Mouse (Mus musculus): ENCODE data around the gene Cc2d2a. TPM values are rescaled to one million over a fixed set of nuclear protein-coding genes. Genes with fewer than 3 reads are reported as not detected.
A peak's percentile ranks its signal among the peaks of the same experiment; 100 is the strongest.

The Cc2d2a gene
- polyA plus RNA-seq, 1 experiment from 2014 or later = 14.6 TPM

DNA sequence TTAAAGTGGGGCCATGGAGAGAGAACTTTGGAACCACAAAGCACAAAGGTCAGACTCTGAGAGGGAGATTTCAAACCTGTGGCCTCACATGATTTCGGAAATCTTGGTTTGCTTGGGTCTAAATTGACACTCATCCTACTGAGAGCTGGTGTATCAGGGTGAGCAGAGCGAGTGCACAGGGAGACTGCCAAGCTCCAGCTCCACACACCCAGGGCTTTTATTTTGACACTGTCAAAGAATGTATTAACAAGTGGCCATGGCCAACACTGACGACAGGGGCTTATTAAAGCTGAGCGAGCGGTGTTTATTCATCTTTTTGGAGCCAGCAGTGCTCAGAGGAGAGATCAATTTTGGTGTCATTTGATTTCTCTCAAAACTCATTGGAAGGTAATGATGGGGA, 3.0 kb downstream of the Cc2d2a start:
- Histone ChIP-seq H3K27ac (ENCODE audit: low read length) (no peak overlapping the region), H3K4me2 (replicated peaks; ENCODE audit: low read depth, low read length) (peak overlapping the region; percentile 45), H3K9ac (replicated peaks; ENCODE audit: low read length) (no peak overlapping the region), H3K4me3 (ENCODE audit: low read length) (peak overlapping the region; percentile 26), H3K27me3 (ENCODE audit: insufficient read depth, low read length) (no peaks in the 10 kb centered on the region), H3K9me3 (ENCODE audit: low read length) (no peaks in the 10 kb centered on the region), H3K4me1 (ENCODE audit: insufficient read depth, low read length) (peaks cover 30% of the 10 kb centered on the region), H3K36me3 (ENCODE audit: insufficient read depth, low read length) (no peaks in the 10 kb centered on the region)
- no peak for ATAC-seq (ENCODE audit: low FRiP score, low TSS enrichment)
- 29% methylated on average over 5 of the region's 5 CpGs for WGBS

DNA sequence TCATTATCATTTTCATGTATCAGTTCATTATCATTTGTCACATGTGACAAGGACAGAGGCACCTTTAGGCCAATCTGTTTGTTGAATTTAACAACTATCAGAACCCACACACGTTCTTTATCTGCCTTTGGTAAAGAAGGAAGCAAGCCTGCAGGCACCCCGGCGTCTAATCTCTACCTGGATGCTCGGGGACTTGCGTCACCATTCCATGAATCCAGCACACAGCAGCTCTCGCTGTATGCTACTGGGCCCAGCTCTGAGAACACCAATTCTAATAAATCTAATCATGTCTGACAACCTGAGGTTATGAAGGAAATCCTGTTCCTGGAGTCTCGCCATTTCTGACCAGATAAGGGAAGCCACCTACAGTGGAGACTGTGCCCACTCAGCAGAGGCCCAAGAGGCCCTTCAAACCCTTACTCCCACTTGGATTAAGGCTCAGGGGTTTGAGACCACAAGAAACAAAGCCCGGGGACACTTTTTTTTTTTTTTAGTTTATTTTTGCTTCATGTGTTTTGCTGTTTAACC, 7.0 kb downstream of the Cc2d2a start:
- H3K27me3 ChIP-seq (ENCODE audit: insufficient read depth, low read length) = no peaks in the 10 kb centered on the region
- no peak overlapping the region for H3K9ac ChIP-seq (replicated peaks; ENCODE audit: low read length)
- no peaks in the 10 kb centered on the region for H3K9me3 ChIP-seq (ENCODE audit: low read length)
- H3K27ac ChIP-seq (ENCODE audit: low read length) = no peak overlapping the region
- no peak overlapping the region for H3K4me2 ChIP-seq (replicated peaks; ENCODE audit: low read depth, low read length)
- no peaks in the 10 kb centered on the region for H3K36me3 ChIP-seq (ENCODE audit: insufficient read depth, low read length)
- H3K4me3 ChIP-seq (ENCODE audit: low read length) = no peak overlapping the region
- ATAC-seq (ENCODE audit: low FRiP score, low TSS enrichment) = no peak
- 65% methylated on average over 8 of the region's 8 CpGs for WGBS
- H3K4me1 ChIP-seq (ENCODE audit: insufficient read depth, low read length) = peaks cover 18% of the 10 kb centered on the region

DNA sequence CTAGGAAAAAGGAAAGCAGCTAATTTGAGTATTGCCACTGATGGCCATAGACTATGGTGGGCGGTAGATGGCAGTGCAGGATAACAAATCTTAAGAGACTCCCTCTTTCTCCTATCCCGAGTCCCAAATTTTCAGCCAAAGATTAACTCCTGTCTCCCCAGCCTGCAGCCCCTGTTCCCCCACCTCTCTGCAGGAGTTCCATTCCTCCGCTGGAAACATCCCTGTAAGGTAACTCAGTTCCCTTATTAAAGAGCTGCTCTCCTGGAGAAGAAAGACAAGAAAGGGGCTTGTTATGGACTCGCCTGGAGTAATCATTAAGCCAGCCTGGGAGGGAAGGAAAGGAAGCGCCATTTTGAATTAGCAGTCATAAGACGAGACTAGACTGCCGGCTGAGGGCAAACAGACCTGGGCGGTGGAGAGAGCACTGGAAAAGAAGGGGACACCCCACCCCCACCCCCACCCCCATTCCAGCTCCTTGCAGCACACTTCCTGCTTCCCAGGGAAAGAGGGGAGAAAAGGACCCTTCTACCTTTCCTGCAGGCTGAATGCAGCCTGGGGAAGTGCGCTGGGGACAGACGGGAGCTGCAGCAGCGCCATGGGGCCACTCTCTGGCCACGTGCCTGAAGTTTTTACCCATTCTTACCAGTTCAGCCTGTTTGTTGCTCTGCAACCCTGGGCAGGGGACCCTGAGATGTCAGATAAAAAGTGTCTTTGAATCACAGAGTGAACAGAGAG, 10.2 kb downstream of the Cc2d2a start:
- H3K36me3 ChIP-seq (ENCODE audit: insufficient read depth, low read length) = peaks cover 13% of the 10 kb centered on the region; the same call in 1 of the 2 replicates
- H3K9ac ChIP-seq (replicated peaks; ENCODE audit: low read length) = peak overlapping the region; percentile 81
- peak; percentile 94 for ATAC-seq (ENCODE audit: low FRiP score, low TSS enrichment)
- 0% methylated on average over 12 of the region's 12 CpGs for WGBS
- H3K4me1 ChIP-seq (ENCODE audit: insufficient read depth, low read length) = peaks cover 7% of the 10 kb centered on the region
- H3K4me2 ChIP-seq (replicated peaks; ENCODE audit: low read depth, low read length) = peak overlapping the region; percentile 64
- peak overlapping the region; percentile 85 for H3K27ac ChIP-seq (ENCODE audit: low read length)
- H3K9me3 ChIP-seq (ENCODE audit: low read length) = no peaks in the 10 kb centered on the region
- H3K27me3 ChIP-seq (ENCODE audit: insufficient read depth, low read length) = no peaks in the 10 kb centered on the region
- H3K4me3 ChIP-seq (ENCODE audit: low read length) = peak overlapping the region; percentile 51

DNA sequence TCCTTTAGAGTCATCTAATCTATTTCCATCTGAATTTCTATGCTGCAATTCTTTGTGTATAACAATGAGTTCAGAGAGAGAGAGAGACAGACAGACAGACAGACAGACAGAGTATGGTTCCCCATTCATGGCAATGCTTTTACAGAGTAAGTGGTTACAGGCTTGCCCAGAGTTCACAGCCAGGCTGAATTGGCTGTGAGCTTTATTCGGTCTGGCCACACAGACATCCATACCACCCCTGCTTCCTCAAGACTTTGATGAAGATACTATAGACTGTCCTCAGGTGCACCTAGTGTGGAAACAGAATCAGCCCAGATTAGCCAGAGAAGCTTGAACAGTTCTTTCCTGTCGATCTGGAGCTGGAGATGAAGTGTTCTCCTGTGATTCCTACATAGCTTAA, 10.9 kb downstream of the Cc2d2a start:
- Histone ChIP-seq H3K9me3 (ENCODE audit: low read length) (no peaks in the 10 kb centered on the region), H3K4me1 (ENCODE audit: insufficient read depth, low read length) (peaks cover 7% of the 10 kb centered on the region), H3K36me3 (ENCODE audit: insufficient read depth, low read length) (peaks cover 13% of the 10 kb centered on the region; the same call in 1 of the 2 replicates), H3K27me3 (ENCODE audit: insufficient read depth, low read length) (no peaks in the 10 kb centered on the region), H3K9ac (replicated peaks; ENCODE audit: low read length) (peak overlapping the region; percentile 81), H3K27ac (ENCODE audit: low read length) (peak overlapping the region; percentile 85), H3K4me3 (ENCODE audit: low read length) (peak overlapping the region; percentile 51), H3K4me2 (replicated peaks; ENCODE audit: low read depth, low read length) (peak overlapping the region; percentile 64)
- 69% methylated on average over 2 of the region's 2 CpGs for WGBS
- no peak for ATAC-seq (ENCODE audit: low FRiP score, low TSS enrichment)

DNA sequence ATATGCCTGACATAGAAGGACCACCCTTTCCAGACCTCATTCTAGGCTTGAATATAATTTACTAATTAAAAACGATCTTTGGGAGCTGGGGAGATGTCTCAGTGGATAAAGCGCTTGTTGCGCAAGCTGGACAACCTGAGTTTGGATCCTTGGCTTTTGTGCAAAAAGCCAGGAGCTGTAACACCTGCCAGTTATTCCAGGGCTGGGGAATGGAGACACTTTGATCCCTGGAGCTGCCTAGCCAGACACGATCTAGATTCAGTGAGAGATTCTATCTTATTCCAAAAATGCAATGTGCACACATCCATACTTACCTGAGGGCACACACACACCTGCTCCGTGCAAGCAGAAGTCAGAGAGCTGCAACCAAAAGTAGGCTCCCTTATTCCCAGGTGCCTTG, 23.3 kb downstream of the Cc2d2a start:
- no peak overlapping the region for H3K4me3 ChIP-seq (ENCODE audit: low read length)
- H3K4me2 ChIP-seq (replicated peaks; ENCODE audit: low read depth, low read length) = no peak overlapping the region
- H3K36me3 ChIP-seq (ENCODE audit: insufficient read depth, low read length) = peaks cover 78% of the 10 kb centered on the region
- no peak for ATAC-seq (ENCODE audit: low FRiP score, low TSS enrichment)
- H3K27ac ChIP-seq (ENCODE audit: low read length) = no peak overlapping the region
- H3K4me1 ChIP-seq (ENCODE audit: insufficient read depth, low read length) = no peaks in the 10 kb centered on the region
- 87% methylated on average over 5 of the region's 5 CpGs for WGBS
- H3K27me3 ChIP-seq (ENCODE audit: insufficient read depth, low read length) = no peaks in the 10 kb centered on the region
- H3K9me3 ChIP-seq (ENCODE audit: low read length) = no peaks in the 10 kb centered on the region
- H3K9ac ChIP-seq (replicated peaks; ENCODE audit: low read length) = no peak overlapping the region

DNA sequence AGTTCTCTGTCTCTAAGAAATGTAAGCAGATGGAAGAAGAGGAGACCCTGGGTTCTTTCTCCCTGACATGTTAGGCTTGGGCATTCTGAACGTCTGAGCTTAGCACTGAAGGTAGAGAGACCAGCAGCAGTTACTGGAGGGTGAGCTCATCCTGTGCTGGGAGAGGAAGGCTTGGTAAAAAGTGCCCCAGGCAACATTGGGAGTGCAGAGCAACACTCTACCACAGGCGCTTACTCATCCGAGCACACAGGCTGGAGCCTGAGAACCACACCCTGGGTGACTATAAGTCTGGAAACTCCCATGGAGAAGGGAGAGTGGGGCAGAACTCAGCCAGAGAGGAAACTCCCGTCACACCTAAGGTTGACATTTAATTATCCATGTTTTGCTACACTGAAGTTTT, 30.3 kb downstream of the Cc2d2a start:
- ATAC-seq (ENCODE audit: low FRiP score, low TSS enrichment) = no peak

DNA sequence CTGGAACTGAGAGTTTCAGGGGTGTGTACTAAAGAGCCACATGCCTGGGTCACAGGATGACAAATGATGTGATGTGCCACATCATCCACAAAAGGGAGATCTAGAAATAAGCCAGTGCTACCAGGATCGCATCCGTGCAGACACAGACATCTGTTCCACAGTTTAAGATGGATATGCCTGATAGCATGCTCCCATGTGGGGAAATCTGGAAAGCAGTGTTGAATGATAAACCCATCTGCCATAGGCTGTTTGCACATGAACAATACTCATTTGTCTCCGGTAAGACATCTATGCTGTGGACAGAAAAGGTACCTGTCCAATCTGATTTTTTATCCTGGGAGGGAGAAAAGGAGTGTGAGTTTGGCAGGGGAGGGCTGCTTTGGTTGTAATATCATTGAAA, 35.0 kb downstream of the Cc2d2a start:
- no peak overlapping the region for H3K9ac ChIP-seq (replicated peaks; ENCODE audit: low read length)
- H3K27me3 ChIP-seq (ENCODE audit: insufficient read depth, low read length) = no peaks in the 10 kb centered on the region
- ATAC-seq (ENCODE audit: low FRiP score, low TSS enrichment) = no peak
- 91% methylated on average over 3 of the region's 3 CpGs for WGBS
- H3K27ac ChIP-seq (ENCODE audit: low read length) = no peak overlapping the region
- no peaks in the 10 kb centered on the region for H3K9me3 ChIP-seq (ENCODE audit: low read length)
- no peak overlapping the region for H3K4me3 ChIP-seq (ENCODE audit: low read length)
- peaks cover 50% of the 10 kb centered on the region for H3K36me3 ChIP-seq (ENCODE audit: insufficient read depth, low read length)
- H3K4me1 ChIP-seq (ENCODE audit: insufficient read depth, low read length) = no peaks in the 10 kb centered on the region
- no peak overlapping the region for H3K4me2 ChIP-seq (replicated peaks; ENCODE audit: low read depth, low read length)

More for the DNA sequence above, 30.3 kb downstream of the Cc2d2a start:
- H3K27me3 ChIP-seq (ENCODE audit: insufficient read depth, low read length) = no peaks in the 10 kb centered on the region
- H3K9ac ChIP-seq (replicated peaks; ENCODE audit: low read length) = no peak overlapping the region
- H3K4me2 ChIP-seq (replicated peaks; ENCODE audit: low read depth, low read length) = no peak overlapping the region
- 70% methylated on average over 4 of the region's 4 CpGs for WGBS
- H3K27ac ChIP-seq (ENCODE audit: low read length) = no peak overlapping the region
- no peaks in the 10 kb centered on the region for H3K4me1 ChIP-seq (ENCODE audit: insufficient read depth, low read length)
- H3K36me3 ChIP-seq (ENCODE audit: insufficient read depth, low read length) = peaks cover 56% of the 10 kb centered on the region
- H3K9me3 ChIP-seq (ENCODE audit: low read length) = no peaks in the 10 kb centered on the region
- no peak overlapping the region for H3K4me3 ChIP-seq (ENCODE audit: low read length)

DNA sequence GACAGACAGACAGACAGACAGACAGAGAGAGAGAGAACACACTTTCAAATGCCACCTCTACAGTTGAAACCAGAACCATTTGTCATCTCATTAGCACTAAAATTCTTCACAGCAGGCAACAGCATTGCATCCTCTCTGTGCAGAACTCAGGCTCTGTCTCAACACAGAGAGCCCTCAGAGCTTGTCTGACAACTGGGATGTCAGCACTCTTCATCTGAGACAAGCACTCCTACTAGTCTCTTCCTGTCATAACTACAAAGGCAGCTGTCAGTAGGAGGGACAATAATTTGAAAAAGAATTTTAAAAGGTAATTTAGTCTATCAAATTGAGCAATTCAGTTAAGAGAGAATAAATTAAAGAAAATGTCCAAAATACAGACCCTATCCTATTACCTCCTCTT, 37.1 kb downstream of the Cc2d2a start:
- H3K36me3 ChIP-seq (ENCODE audit: insufficient read depth, low read length) = peaks cover 63% of the 10 kb centered on the region
- no peak for ATAC-seq (ENCODE audit: low FRiP score, low TSS enrichment)
- no peaks in the 10 kb centered on the region for H3K4me1 ChIP-seq (ENCODE audit: insufficient read depth, low read length)
- H3K9ac ChIP-seq (replicated peaks; ENCODE audit: low read length) = no peak overlapping the region
- H3K4me2 ChIP-seq (replicated peaks; ENCODE audit: low read depth, low read length) = no peak overlapping the region
- H3K27me3 ChIP-seq (ENCODE audit: insufficient read depth, low read length) = no peaks in the 10 kb centered on the region
- H3K9me3 ChIP-seq (ENCODE audit: low read length) = no peaks in the 10 kb centered on the region
- H3K27ac ChIP-seq (ENCODE audit: low read length) = no peak overlapping the region
- no peak overlapping the region for H3K4me3 ChIP-seq (ENCODE audit: low read length)

DNA sequence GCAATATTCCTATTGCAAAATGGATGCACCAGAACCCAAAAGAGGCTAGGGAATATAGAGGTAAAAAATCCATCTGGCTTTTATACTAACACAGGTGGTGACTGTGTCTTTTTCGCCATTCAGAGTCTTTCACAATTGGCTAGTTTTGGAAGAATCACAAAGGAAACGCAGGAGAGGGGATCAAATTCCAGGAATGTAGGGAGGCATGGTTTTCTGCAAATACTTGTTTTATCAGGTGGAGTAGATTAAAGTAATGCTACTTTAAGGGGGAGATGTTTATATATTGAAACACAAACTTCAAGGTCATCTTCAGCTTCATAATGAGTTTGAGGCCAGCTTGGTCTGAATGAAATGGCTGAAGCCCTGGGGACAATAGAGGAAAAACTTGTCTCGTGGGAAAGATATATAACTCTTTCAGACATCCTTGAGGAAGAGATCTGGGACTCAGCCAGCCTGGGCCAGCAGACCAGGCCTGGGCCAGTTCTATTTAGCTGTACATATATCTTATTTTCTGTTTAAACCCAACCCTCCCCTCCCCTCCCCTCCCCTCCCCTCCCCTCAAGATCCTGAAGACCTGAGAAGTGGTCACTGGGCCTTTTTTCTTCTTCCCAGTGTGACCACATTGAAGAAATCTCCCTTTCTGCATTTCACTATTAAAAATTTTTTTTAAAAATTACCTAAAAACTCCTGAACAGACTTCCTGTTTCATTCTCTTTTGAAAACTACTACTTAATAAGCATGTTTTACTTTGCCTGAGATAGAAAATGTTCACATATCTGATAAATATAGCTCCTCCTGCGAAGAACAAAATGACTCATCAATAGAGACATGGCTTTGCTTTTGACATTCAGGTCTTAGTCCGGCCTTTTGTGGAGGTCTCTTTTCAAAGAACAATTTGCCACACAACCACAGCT, 59.6 kb downstream of the Cc2d2a start:
- no peaks in the 10 kb centered on the region for H3K9me3 ChIP-seq (ENCODE audit: low read length)
- H3K27ac ChIP-seq (ENCODE audit: low read length) = no peak overlapping the region
- WGBS = 48% methylated on average over 5 of the region's 5 CpGs
- peaks cover 46% of the 10 kb centered on the region for H3K36me3 ChIP-seq (ENCODE audit: insufficient read depth, low read length)
- H3K4me3 ChIP-seq (ENCODE audit: low read length) = no peak overlapping the region
- H3K4me1 ChIP-seq (ENCODE audit: insufficient read depth, low read length) = no peaks in the 10 kb centered on the region
- H3K9ac ChIP-seq (replicated peaks; ENCODE audit: low read length) = no peak overlapping the region
- H3K27me3 ChIP-seq (ENCODE audit: insufficient read depth, low read length) = no peaks in the 10 kb centered on the region
- no peak overlapping the region for H3K4me2 ChIP-seq (replicated peaks; ENCODE audit: low read depth, low read length)
- peak; percentile 60; the same call in 1 of the 2 replicates for ATAC-seq (ENCODE audit: low FRiP score, low TSS enrichment)

DNA sequence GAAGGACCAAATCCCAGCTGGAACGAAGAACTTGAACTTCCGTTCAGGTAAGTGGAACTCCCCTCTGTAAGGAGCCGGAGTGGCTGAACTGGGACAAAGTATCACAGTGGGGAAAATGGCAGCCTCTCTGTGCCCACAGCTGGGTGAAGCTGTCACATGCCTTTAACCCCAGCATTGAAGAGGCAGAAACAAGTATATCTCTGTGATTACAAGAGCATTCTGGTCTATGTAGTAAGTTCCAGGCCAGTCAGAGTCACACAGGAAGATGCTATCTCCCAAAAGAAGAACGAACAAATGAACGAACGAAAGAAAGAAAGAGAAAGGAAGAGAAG, 60.3 kb downstream of the Cc2d2a start:
- H3K36me3 ChIP-seq (ENCODE audit: insufficient read depth, low read length) = peaks cover 43% of the 10 kb centered on the region
- H3K4me2 ChIP-seq (replicated peaks; ENCODE audit: low read depth, low read length) = no peak overlapping the region
- H3K4me3 ChIP-seq (ENCODE audit: low read length) = no peak overlapping the region
- H3K9me3 ChIP-seq (ENCODE audit: low read length) = no peaks in the 10 kb centered on the region
- no peak overlapping the region for H3K9ac ChIP-seq (replicated peaks; ENCODE audit: low read length)
- H3K27ac ChIP-seq (ENCODE audit: low read length) = no peak overlapping the region
- ATAC-seq (ENCODE audit: low FRiP score, low TSS enrichment) = no peak
- WGBS = 87% methylated on average over 6 of the region's 6 CpGs
- H3K4me1 ChIP-seq (ENCODE audit: insufficient read depth, low read length) = no peaks in the 10 kb centered on the region
- H3K27me3 ChIP-seq (ENCODE audit: insufficient read depth, low read length) = no peaks in the 10 kb centered on the region

Measured in kidney, embryonic 16.5 days (tissue).